ENCODE assay signal across 12 mouse cellular contexts in genomic region chr9:64195554-64195953, GRCm38 (mm10). TPM values are rescaled to one million over a fixed set of nuclear protein-coding genes. Genes with fewer than 3 reads are reported as not detected.
DNase-seq lines count a peak whose midpoint lies in the region; ATAC-seq and TF ChIP-seq lines count a peak whose summit lies in the region.
"Had no signal": no experiment of that assay in that cellular context is flagged by ENCODE, and none has a peak within 500 bp of the region (broad histone marks: within the 10 kb centered on the region; RNA-seq: fewer than 3 reads in every experiment).

No protein-coding gene starts in this region.

- no peak overlapping the region for H3K27ac ChIP-seq in gastrocnemius, adult 2 months
- H3K27ac ChIP-seq: liver, embryonic 15.5 days had no signal

- peak; percentile 32 for DNase-seq in kidney, postnatal 10 days
- no peak for DNase-seq in kidney, postnatal 4 days
- DNase-seq in layer of hippocampus, postnatal 10 days (ENCODE audit: low spot score in 2 of 2), result peak; percentile 23 to 41
- DNase-seq in right cerebral cortex, postnatal 14 days, result peak; percentile 48
- DNase-seq in gastrocnemius, adult 2 months, result no peak
- DNase-seq in adrenal gland, postnatal 14 days, result no peak
- DNase-seq: kidney, postnatal 14 days; midbrain, embryonic 14.5 days had no signal

- peak; percentile 91 for ATAC-seq in frontal cortex, adult (ENCODE audit: low TSS enrichment)
- no peak for ATAC-seq in megakaryocyte-erythroid progenitor cell, adult 5-6 weeks (replicated peaks; ENCODE audit: low FRiP score, low TSS enrichment, poor library complexity, severe bottlenecking)
- ATAC-seq: hindbrain, embryonic 16.5 days had no signal

- intact Hi-C loops in gastrocnemius, adult 2 months (cut with DNase I), result no loop called here

- TF ChIP-seq CTCF in gastrocnemius, adult 2 months (IDR thresholded peaks at IDR 0.05), result no peak

- no peak overlapping the region for H3K4me3 ChIP-seq in gastrocnemius, adult 2 months
- H3K4me3 ChIP-seq: liver, embryonic 15.5 days had no signal

RNA-seq across cellular contexts. Expression of gene Snapc5, which starts 16.5 kb away (rescaled TPM):
- total RNA-seq in layer of hippocampus, postnatal 10 days (2021), result 10 to 100 TPM; 17.1 to 18.5 TPM
- total RNA-seq in gastrocnemius, adult 2 months (2021), result 10 to 100 TPM; 19.3 to 24.4 TPM
- 13.0 and 13.2 TPM in 2 replicates for total RNA-seq in megakaryocyte-erythroid progenitor cell, adult 5-6 weeks (2014; fragmentation: Nextera tagmentation)
- 46.6 and 55.3 TPM in 2 replicates for total RNA-seq in megakaryocyte-erythroid progenitor cell, adult 5-6 weeks (2017)
- 20.4 and 22.9 TPM in 2 replicates for total RNA-seq in adrenal gland, postnatal 14 days (2021)

RNA-seq across cellular contexts. Expression of gene Rpl4, which starts 22.4 kb away (rescaled TPM):
- total RNA-seq in layer of hippocampus, postnatal 10 days (2021), result 100 to 1,000 TPM; 612 to 638 TPM
- 100 to 1,000 TPM; 601 to 627 TPM for total RNA-seq in gastrocnemius, adult 2 months (2021)
- total RNA-seq in megakaryocyte-erythroid progenitor cell, adult 5-6 weeks (2014; fragmentation: Nextera tagmentation), result 3,030 and 3,310 TPM in 2 replicates
- total RNA-seq in megakaryocyte-erythroid progenitor cell, adult 5-6 weeks (2017), result 3,630 and 3,665 TPM in 2 replicates
- total RNA-seq in adrenal gland, postnatal 14 days (2021), result 872 and 1,008 TPM in 2 replicates

RNA-seq across cellular contexts. Expression of gene Zwilch, which starts 22.6 kb away (rescaled TPM):
- total RNA-seq in layer of hippocampus, postnatal 10 days (2021), result 1 to 10 TPM; 5.1 to 9.8 TPM
- total RNA-seq in gastrocnemius, adult 2 months (2021), result under 1 TPM; 0.41 to 0.42 TPM
- 63.8 and 96.9 TPM in 2 replicates for total RNA-seq in megakaryocyte-erythroid progenitor cell, adult 5-6 weeks (2014; fragmentation: Nextera tagmentation)
- total RNA-seq in megakaryocyte-erythroid progenitor cell, adult 5-6 weeks (2017), result 168 and 181 TPM in 2 replicates
- total RNA-seq in adrenal gland, postnatal 14 days (2021), result 6.3 and 7.0 TPM in 2 replicates

RNA-seq across cellular contexts. Expression of gene Uchl4, which starts 39.4 kb away (rescaled TPM):
- total RNA-seq in layer of hippocampus, postnatal 10 days (2021), result 1 to 10 TPM; 4.0 to 5.8 TPM
- total RNA-seq in gastrocnemius, adult 2 months (2021), result 1 to 10 TPM; 1.3 to 1.9 TPM
- 1.5 TPM in 1 of 2 replicates, not detected in the other for total RNA-seq in megakaryocyte-erythroid progenitor cell, adult 5-6 weeks (2014; fragmentation: Nextera tagmentation)
- total RNA-seq in megakaryocyte-erythroid progenitor cell, adult 5-6 weeks (2017), result 1.1 and 1.9 TPM in 2 replicates
- 1.5 and 3.0 TPM in 2 replicates for total RNA-seq in adrenal gland, postnatal 14 days (2021)

RNA-seq across cellular contexts. Expression of gene Map2k1, which starts 57.9 kb away (rescaled TPM):
- 100 to 1,000 TPM; 126 to 129 TPM for total RNA-seq in layer of hippocampus, postnatal 10 days (2021)
- 10 to 100 TPM; 52.8 to 55.7 TPM for total RNA-seq in gastrocnemius, adult 2 months (2021)
- total RNA-seq in megakaryocyte-erythroid progenitor cell, adult 5-6 weeks (2014; fragmentation: Nextera tagmentation), result 12.6 and 17.5 TPM in 2 replicates
- 27.9 and 29.5 TPM in 2 replicates for total RNA-seq in megakaryocyte-erythroid progenitor cell, adult 5-6 weeks (2017)
- 55.4 and 58.9 TPM in 2 replicates for total RNA-seq in adrenal gland, postnatal 14 days (2021)

Comparison
In these comparisons a context has a peak if more than half of its experiments do, and no peak if none do; other contexts are left out.
1. DNase-seq: peak in kidney, postnatal 10 days (single experiment), layer of hippocampus, postnatal 10 days (2 of 2) and right cerebral cortex, postnatal 14 days (single experiment); none in kidney, postnatal 4 days (0 of 2), gastrocnemius, adult 2 months (single experiment) and adrenal gland, postnatal 14 days (single experiment).